Mouse (Mus musculus) midbrain, embryonic 10.5 days (tissue): ENCODE data around the gene March8. TPM values are rescaled to one million over a fixed set of nuclear protein-coding genes. Genes with fewer than 3 reads are reported as not detected.
"Not testable (repeated sequence)": the region's sequence is repeated elsewhere in the genome, so short reads cannot be mapped to it uniquely, and the experiment has no call there.

Experiments
- DNase-seq: peaks from one replicate; pipeline ENCODE4 v3.0.0-alpha.2; 2017; ENCODE audit warnings: low spot score
- H3K27ac ChIP-seq: fragments of 300-500 bp; sonication (generic); replicated peaks from 2 replicates; pipeline ENCODE4 v1.5.1; 2016; ENCODE audit warnings: mild to moderate bottlenecking
- H3K27me3 ChIP-seq: fragments of 300-500 bp; sonication (generic); 2 replicates; pipeline ENCODE4 v1.6.1; 2016; ENCODE audit warnings: low read depth, mild to moderate bottlenecking; ENCODE audit not compliant: poor library complexity, severe bottlenecking
- H3K36me3 ChIP-seq: fragments of 300-500 bp; sonication (generic); 2 replicates; pipeline ENCODE4 v1.6.1; 2016; ENCODE audit warnings: mild to moderate bottlenecking, moderate library complexity
- H3K4me1 ChIP-seq: fragments of 300-500 bp; sonication (generic); 2 replicates; pipeline ENCODE4 v1.6.1; 2016
- H3K4me3 ChIP-seq: fragments of 300-500 bp; sonication (generic); 2 replicates; pipeline ENCODE4 v1.5.1; 2016; ENCODE audit warnings: mild to moderate bottlenecking, moderate library complexity
- H3K9me3 ChIP-seq: fragments of 300-500 bp; sonication (generic); replicated peaks from 2 replicates; pipeline ENCODE4 v1.6.1; 2016; ENCODE audit warnings: mild to moderate bottlenecking
- WGBS: fragments of 180-500 bp; shearing (Covaris S2); methylation state at CpG from one replicate; pipeline ENCODE4 v1.1.7; 2016; 5-methylcytosine and 5-hydroxymethylcytosine counted together
- polyA plus RNA-seq: library from polyadenylated mRNA; unstranded; fragments of >200 nt; fragmentation: Nextera tagmentation; extraction: Ambion mirVana; gene quantifications from 2 replicates; pipeline ENCODE4 v1.2.1, GENCODE M21; 2016

The March8 gene
- polyA plus RNA-seq, 1 experiment from 2014 or later = 27.7 TPM

DNA sequence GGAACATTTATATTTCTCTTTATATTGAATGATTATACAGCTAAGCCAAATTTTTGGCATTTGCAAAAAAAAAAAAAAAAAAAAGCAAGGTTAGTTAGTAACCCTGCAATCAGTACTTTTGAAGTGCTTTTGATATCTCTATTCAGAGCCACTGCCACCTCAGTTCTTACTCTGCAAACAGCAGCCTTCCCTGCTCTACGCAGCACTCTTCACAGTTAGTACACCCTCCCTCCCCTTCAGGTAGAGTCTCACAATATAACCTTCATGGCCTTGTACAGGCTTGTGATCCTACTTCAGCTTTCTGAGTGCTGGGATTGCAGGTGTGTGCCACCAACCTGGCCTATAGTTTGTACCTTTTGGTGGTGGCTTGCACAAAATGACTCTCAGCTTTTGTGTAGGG lies 15.6 kb downstream of the March8 start:
- H3K36me3 ChIP-seq = no peaks in the 10 kb centered on the region
- no peak overlapping the region for H3K27ac ChIP-seq
- WGBS = 98% methylated on average over 1 of the region's 1 CpGs
- no peaks in the 10 kb centered on the region for H3K9me3 ChIP-seq
- no peaks in the 10 kb centered on the region for H3K4me1 ChIP-seq
- DNase-seq = no peak
- H3K27me3 ChIP-seq = no peaks in the 10 kb centered on the region
- no peak overlapping the region for H3K4me3 ChIP-seq

DNA sequence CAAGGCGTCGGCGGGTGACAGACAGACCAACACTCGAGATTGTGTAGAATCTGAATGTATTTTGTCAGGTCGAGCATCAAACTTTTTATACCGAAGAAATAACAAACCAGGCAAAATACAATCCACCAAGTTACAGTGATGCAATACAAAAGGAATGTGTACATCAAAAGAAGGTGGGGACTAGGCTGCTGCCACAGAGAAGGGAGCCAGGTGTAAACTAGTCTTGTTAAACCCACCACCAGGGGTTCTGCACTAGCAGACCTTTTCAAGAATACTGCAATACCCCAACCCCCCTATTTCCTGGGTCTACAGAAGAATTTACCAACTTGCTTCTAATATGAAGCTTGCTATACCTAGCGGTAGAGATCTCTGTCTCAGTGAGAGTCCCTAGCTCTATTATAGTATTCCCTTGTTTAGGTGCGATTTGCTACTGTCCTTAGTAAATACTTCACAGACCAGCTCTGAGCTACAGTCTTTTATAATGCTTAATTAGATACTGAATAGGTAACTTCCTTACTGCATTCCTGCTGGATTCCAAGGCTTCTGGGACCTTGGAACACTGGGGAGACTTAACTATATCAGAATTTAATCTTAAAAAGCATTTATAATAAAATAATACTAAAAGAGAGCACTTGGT lies 18.6 kb downstream of the March8 start:
- DNase-seq, H3K36me3 ChIP-seq, H3K27me3 ChIP-seq, H3K27ac ChIP-seq, H3K4me1 ChIP-seq, H3K4me3 ChIP-seq, H3K9me3 ChIP-seq: not testable (repeated sequence)
- WGBS = 78% methylated on average over 8 of the region's 8 CpGs

DNA sequence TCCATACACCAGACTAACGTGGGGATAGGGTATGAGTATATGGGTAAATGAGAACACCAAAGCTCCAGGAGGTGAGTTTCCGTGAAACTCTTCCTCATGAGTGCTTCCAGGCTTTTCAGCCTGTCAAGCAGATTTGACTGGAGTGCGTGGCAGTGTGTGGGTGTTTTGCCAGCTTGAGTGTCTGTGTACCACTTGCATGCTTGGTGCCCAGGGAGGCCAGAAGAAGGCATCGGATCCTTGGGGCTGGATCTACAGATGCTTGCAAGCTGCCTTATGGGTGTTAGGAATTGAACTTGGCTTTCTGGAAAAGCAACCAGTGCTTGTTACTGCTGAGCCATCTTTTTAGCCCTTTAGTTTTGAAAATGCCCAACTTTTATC lies 19.1 kb downstream of the March8 start:
- Histone ChIP-seq H3K9me3 (no peaks in the 10 kb centered on the region), H3K4me1 (no peaks in the 10 kb centered on the region), H3K4me3 (no peak overlapping the region), H3K36me3 (no peaks in the 10 kb centered on the region), H3K27ac (no peak overlapping the region), H3K27me3 (no peaks in the 10 kb centered on the region)
- 82% methylated on average over 4 of the region's 4 CpGs for WGBS
- no peak for DNase-seq

DNA sequence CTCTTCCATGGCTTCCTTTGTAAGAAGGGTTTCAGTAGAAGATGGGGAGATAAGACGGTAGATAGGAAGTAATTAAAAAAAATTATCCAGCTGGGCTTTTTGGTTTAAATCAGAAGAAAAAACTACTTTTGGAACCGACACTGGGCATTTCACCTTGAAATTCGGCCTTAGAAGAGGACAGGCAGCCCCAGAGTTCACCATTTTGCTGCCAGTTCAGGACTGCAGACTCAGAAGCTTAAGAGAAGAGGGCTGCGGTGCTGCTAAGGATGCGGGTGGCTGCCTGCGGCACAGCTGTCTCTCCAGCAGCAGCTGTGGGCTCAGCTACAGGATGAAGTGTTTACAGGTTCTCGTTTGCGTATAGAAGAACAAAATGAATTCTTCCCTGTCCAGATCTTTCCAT lies 20.2 kb downstream of the March8 start:
- no peak for DNase-seq
- Histone ChIP-seq H3K27me3 (no peaks in the 10 kb centered on the region), H3K4me1 (no peaks in the 10 kb centered on the region), H3K9me3 (no peaks in the 10 kb centered on the region), H3K27ac (no peak overlapping the region), H3K4me3 (no peak overlapping the region), H3K36me3 (no peaks in the 10 kb centered on the region)
- WGBS = 81% methylated on average over 8 of the region's 8 CpGs

DNA sequence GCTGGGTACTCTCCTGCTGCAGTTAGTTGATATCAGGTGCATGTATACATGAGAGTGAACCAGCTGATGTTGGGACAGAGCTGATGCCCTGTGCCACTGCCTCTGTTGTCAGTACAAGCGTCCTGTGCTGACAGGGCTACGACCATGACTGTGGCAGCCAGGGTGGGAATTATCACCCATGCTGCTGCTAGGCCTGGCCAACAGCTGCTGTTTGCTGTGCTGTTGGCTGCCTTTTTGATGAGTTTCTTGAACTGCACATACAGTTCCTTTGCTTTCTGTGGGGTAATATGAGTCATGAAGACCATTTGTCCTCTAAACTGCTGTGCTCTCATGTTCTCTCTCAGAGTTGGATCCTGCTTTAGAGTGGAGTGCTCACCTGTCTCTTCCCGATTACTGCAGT lies 21.4 kb downstream of the March8 start:
- H3K4me1 ChIP-seq = no peaks in the 10 kb centered on the region
- 90% methylated on average over 3 of the region's 3 CpGs for WGBS

DNA sequence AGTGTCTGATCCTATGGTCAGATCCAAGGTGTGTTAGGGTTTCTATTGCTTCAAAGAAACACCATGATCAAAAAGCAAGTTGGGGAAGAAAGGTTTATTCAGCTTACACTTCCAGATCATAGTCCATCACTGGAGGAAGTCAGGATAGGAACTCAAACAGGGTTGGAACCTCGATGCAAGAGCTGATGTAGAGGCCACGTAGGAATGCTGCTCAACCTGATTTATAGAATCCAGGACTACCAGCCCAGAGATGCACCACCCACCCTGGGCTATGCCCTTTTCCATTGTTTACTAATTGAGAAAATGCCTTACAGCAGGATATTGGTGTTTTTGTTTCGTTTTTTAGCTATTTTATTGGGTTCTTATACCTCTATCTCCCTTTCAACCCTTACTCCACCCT lies 23.6 kb downstream of the March8 start:
- H3K4me3 ChIP-seq = no peak overlapping the region
- H3K4me1 ChIP-seq = no peaks in the 10 kb centered on the region
- no peak for DNase-seq
- WGBS = 83% methylated on average over 3 of the region's 3 CpGs
- H3K27me3 ChIP-seq = no peaks in the 10 kb centered on the region
- H3K27ac ChIP-seq = no peak overlapping the region
- no peaks in the 10 kb centered on the region for H3K36me3 ChIP-seq
- 0 out of 2 replicates have a peak, but pooled peaks cover 2% of the 10 kb centered on the region for H3K9me3 ChIP-seq

More for the DNA sequence above, 21.4 kb downstream of the March8 start:
- Histone ChIP-seq H3K27ac (no peak overlapping the region), H3K36me3 (no peaks in the 10 kb centered on the region), H3K9me3 (no peaks in the 10 kb centered on the region), H3K4me3 (no peak overlapping the region), H3K27me3 (no peaks in the 10 kb centered on the region)
- no peak for DNase-seq

DNA sequence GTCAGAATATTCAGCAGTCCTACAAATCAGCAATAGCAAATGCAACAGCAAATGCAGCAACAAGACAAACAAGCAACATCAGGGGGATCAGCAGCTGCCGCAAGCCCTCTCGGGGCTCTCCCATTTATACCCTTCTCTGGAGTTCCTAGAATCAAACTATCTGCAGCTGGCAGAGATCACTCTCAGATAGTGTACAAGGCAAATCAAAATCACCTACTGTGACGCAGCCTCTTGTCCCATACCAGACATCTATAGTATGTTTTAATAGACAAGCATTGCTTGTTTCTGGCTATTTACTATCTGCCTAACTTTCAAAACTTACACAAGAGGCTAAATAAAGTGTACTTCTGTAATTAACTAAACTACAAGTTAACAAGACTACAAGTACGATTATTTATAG lies 24.2 kb downstream of the March8 start:
- no peak for DNase-seq
- 93% methylated on average over 4 of the region's 4 CpGs for WGBS

DNA sequence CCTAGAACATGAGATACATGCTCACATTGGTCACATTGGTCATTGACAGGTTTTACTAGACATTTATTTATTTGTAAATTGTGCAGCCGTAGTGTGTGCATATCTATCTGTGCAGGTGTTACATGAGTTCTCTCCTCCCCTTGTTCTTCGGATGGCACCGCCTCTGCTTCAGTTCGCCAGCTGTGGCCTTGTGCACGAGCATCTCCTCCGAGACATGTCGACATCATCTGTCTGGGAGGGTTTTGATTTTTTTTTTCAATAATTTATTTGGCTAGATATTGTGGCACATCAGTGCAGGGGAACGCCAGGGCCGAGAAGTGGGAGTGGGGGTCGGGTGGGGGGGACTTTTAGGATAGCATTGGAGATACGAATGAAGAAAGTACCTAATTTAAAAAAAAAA lies 30.1 kb downstream of the March8 start:
- Histone ChIP-seq H3K27ac (no peak overlapping the region), H3K36me3 (no peaks in the 10 kb centered on the region), H3K9me3 (0 out of 2 replicates have a peak, but pooled peaks cover 2% of the 10 kb centered on the region), H3K27me3 (no peaks in the 10 kb centered on the region), H3K4me3 (no peak overlapping the region), H3K4me1 (no peaks in the 10 kb centered on the region)
- 93% methylated on average over 11 of the region's 11 CpGs for WGBS
- DNase-seq = no peak

More for the DNA sequence above, 24.2 kb downstream of the March8 start:
- H3K4me3 ChIP-seq = no peak overlapping the region
- H3K27me3 ChIP-seq = no peaks in the 10 kb centered on the region
- H3K4me1 ChIP-seq = no peaks in the 10 kb centered on the region
- no peaks in the 10 kb centered on the region for H3K36me3 ChIP-seq
- H3K9me3 ChIP-seq = 0 out of 2 replicates have a peak, but pooled peaks cover 2% of the 10 kb centered on the region
- no peak overlapping the region for H3K27ac ChIP-seq

DNA sequence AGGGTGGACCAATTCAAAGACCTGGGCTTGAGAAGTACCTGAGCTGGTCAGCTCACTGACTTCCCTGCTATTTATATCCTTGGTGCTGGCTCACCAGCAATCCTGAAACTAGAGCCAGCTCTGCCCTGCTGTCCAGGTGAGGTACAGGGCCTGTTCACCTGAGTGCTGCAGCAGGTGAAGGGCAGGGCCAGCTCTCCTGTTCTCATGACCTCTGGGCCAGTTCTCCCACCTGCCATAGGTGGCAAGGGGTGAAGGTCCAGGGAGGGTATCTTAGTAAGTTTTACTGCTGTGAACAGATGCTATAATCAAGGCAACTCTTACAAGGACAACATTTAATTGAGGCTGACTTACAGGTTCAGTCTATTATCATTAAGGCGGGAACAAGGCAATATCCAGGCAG lies 32.0 kb downstream of the March8 start:
- WGBS = 95% methylated on average over 1 of the region's 1 CpGs
- Histone ChIP-seq H3K36me3 (no peaks in the 10 kb centered on the region), H3K9me3 (0 out of 2 replicates have a peak, but pooled peaks cover 1% of the 10 kb centered on the region), H3K4me1 (no peaks in the 10 kb centered on the region), H3K27ac (no peak overlapping the region), H3K4me3 (no peak overlapping the region), H3K27me3 (no peaks in the 10 kb centered on the region)
- DNase-seq = no peak

DNA sequence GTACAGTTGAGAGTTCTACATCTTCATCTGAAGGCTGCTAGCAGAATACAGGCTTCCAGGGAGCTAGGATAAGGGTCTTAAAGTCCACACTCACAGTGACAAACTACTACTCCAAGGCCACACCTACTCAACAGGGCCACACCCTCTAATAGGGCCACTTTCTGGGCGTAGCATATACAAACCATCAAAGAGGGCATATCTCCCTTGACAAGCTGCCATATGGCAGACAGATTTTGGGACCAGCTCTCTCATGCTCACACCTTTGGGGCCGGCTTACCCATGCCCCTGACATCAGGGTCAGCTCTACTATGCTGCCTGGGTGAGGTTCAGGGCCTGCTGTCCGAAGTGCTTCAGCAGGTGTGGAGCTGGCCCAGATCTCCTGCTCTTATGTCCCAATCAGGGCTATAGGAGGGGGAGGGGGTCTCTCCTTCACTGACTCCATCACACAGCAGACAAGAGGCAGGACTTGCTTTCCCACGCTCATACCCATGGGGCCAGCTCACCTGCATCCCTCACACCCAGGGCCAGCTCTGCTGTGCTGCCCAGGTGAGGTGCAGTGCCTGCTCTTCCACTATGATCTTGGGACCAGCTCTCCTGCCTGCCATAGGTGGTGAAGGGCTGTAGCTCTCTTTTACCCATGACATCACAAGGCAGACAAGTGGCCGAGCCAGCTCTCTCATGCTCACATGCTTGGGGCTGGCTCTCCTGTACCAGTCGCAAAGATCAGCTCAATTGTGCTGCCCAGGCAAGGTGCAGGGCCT lies 32.6 kb downstream of the March8 start:
- 91% methylated on average over 6 of the region's 6 CpGs for WGBS
- no peaks in the 10 kb centered on the region for H3K9me3 ChIP-seq
- no peak for DNase-seq

DNA sequence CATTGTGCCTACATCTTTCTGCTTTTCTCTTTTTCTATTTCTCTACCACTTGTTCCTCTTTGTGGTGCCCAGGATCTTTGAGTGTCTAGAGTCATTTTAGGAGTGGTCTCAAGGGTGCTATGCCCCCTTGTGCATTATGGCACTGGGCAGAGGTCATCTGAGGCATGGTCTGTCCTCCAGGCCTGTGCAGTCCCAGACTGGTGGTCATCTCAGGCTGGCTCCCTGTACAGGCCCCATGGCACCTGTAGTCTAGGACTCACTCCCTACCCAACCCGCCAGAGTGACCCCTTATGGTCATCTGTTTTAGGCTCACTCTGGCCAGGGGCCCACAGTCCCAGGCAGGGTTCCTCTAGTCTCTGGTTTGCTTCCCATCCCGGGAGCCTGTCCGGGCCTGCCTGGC lies 33.7 kb downstream of the March8 start:
- H3K27ac ChIP-seq = no peak overlapping the region
- no peaks in the 10 kb centered on the region for H3K36me3 ChIP-seq
- H3K9me3 ChIP-seq = no peaks in the 10 kb centered on the region
- no peak overlapping the region for H3K4me3 ChIP-seq
- H3K27me3 ChIP-seq = no peaks in the 10 kb centered on the region
- H3K4me1 ChIP-seq = no peaks in the 10 kb centered on the region
- 92% methylated on average over 3 of the region's 3 CpGs for WGBS
- no peak for DNase-seq

More for the DNA sequence above, 32.6 kb downstream of the March8 start:
- no peak overlapping the region for H3K27ac ChIP-seq
- no peaks in the 10 kb centered on the region for H3K36me3 ChIP-seq
- H3K27me3 ChIP-seq = no peaks in the 10 kb centered on the region
- no peaks in the 10 kb centered on the region for H3K4me1 ChIP-seq
- no peak overlapping the region for H3K4me3 ChIP-seq

DNA sequence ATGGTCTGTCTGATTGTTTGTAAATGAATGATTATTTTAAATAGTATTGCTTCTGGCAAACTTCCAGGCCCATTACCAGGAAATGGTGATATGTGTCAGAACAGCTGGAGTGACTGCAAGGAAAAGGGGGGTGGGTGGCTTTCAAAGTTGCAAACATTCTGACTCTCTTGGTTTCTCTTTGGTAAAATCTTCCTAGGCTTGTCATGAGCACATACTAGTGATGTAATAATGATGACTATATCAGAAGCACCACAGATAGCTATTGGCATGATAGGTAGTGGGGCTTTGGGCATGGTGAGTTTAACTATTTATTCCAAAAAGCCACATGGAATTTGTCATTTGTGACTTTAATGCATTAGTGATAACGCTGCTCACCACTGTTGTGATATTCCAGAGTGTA lies 36.3 kb downstream of the March8 start:
- WGBS = 88% methylated on average over 1 of the region's 1 CpGs
- no peak for DNase-seq
- Histone ChIP-seq H3K27ac (no peak overlapping the region), H3K4me3 (no peak overlapping the region), H3K9me3 (no peaks in the 10 kb centered on the region), H3K27me3 (no peaks in the 10 kb centered on the region), H3K36me3 (peaks cover 7% of the 10 kb centered on the region; the same call in 1 of the 2 replicates), H3K4me1 (no peaks in the 10 kb centered on the region)

DNA sequence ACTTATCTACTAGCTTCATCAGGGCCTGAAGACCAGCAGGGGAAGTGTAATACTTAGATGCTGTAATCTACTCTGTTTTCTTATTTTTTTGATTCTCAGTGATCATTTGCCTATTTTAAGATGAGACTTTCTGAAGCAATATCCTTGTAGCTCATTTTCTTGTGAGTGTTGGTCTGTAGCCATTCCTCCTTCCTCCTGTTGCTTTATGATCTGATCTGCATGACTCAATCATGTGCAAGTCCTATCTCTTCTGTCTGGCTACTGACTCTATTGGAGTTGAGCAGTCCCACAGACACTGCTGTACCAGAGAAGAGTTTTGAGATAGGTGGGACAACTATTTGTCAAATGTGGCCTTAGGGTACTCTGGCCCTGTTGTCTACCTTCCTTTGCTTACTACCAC lies 36.8 kb downstream of the March8 start:
- no peak for DNase-seq
- Histone ChIP-seq H3K27ac (no peak overlapping the region), H3K36me3 (peaks cover 7% of the 10 kb centered on the region; the same call in 1 of the 2 replicates), H3K4me1 (no peaks in the 10 kb centered on the region), H3K27me3 (no peaks in the 10 kb centered on the region), H3K4me3 (no peak overlapping the region), H3K9me3 (no peaks in the 10 kb centered on the region)
